Mouse (Mus musculus) testis, adult 2 months (tissue): ENCODE data around the gene Gm37240.

ENCODE experiments used
- CTCF ChIP-seq: fragments of 200-500 bp; IDR thresholded peaks from 2 replicates; pipeline ENCODE4 v1.5.1; 2012; ENCODE audit warnings: low read depth, mild to moderate bottlenecking, inconsistent platforms, low read length, moderate library complexity; ENCODE audit not compliant: control insufficient read depth, insufficient read depth, insufficient replicate concordance
- POLR2A ChIP-seq: fragments of 200-500 bp; IDR thresholded peaks from 2 replicates; pipeline ENCODE4 v1.6.1; 2012; ENCODE audit warnings: low read depth, mild to moderate bottlenecking, inconsistent platforms, low read length, moderate library complexity; ENCODE audit not compliant: control insufficient read depth

DNA sequence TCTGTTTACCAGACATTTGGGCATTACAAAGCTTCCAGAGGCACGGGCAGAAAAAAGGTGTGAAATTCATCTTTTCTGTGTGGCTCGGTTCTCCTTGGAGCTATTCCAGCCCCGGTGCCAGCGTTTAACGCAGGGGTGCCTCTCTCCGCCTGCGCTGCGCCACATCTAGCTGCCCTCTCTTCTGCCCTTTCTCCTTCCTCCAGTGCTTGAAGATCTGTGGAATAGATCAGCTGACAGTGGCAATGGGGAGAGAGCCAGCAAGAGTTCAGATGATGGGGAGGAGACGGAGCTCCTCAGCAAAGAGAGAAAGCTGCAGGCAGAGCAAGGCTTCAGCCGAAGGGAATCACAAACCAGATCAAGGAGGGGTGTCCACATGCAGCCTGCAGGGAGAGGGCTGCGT is 714.8 kb downstream of the Gm37240 start:
- TF ChIP-seq CTCF (no peak), POLR2A (no peak)
